Mouse (Mus musculus): Measurements from ENCODE around the gene Vmn1r86. TPM values are rescaled to one million over a fixed set of nuclear protein-coding genes. Genes with fewer than 3 reads are reported as not detected.
"Not testable (repeated sequence)": the region's sequence is repeated elsewhere in the genome, so short reads cannot be mapped to it uniquely, and the experiment has no call there.

The Vmn1r86 gene
- not detected in 2 replicates for polyA plus RNA-seq (2015; fragmentation: Nextera tagmentation; extraction: Ambion mirVana)

GRCm38 (mm10) chr7:13119817-13120216 lies at the start of gene Vmn1r86:
Vmn1r86 (minus strand) TSS chr7:13119917.
- Histone ChIP-seq H3K4me3 (ENCODE audit: low read depth, low read length) (no peak within 1 kb of the TSS), H3K9ac (ENCODE audit: low read depth, low read length) (no peak within 1 kb of the TSS), H3K36me3 (ENCODE audit: control insufficient read depth, insufficient read depth, low read length) (no peaks in the 10 kb centered on the region), H3K27me3 (ENCODE audit: control insufficient read depth, insufficient read depth, low read depth, low read length) (no peaks in the 10 kb centered on the region), H3K4me2 (ENCODE audit: low read length) (no peak within 1 kb of the TSS), H3K9me3 (replicated peaks; ENCODE audit: control insufficient read depth, low read length, poor library complexity, severe bottlenecking) (no peaks in the 10 kb centered on the region), H3K4me1 (ENCODE audit: control insufficient read depth, insufficient read depth, low read length) (no peaks in the 10 kb centered on the region), H3K27ac (ENCODE audit: low read length) (no peak within 1 kb of the TSS)
- ATAC-seq: no peak

- no peaks in the 10 kb centered on the region for H3K27me3 ChIP-seq (ENCODE audit: control insufficient read depth, insufficient read depth, low read depth, low read length)
- H3K27ac ChIP-seq (ENCODE audit: low read length): no peak within 1 kb of the TSS
- H3K9ac ChIP-seq (ENCODE audit: low read depth, low read length): no peak within 1 kb of the TSS
- H3K4me1 ChIP-seq (ENCODE audit: control insufficient read depth, insufficient read depth, low read length): no peaks in the 10 kb centered on the region
- no peak within 1 kb of the TSS for H3K4me3 ChIP-seq (ENCODE audit: low read depth, low read length)
- no peaks in the 10 kb centered on the region for H3K36me3 ChIP-seq (ENCODE audit: control insufficient read depth, insufficient read depth, low read length)
- no peak within 1 kb of the TSS for H3K4me2 ChIP-seq (ENCODE audit: low read length)
- no peaks in the 10 kb centered on the region for H3K9me3 ChIP-seq (replicated peaks; ENCODE audit: control insufficient read depth, low read length, poor library complexity, severe bottlenecking)
- ATAC-seq: no peak
These were observed 39.6 kb upstream of the Vmn1r86 start, which contains the start of gene Vmn1r88 for GRCm38 (mm10) chr7:13159268-13159667. Vmn1r88 (plus strand) TSS chr7:13159568.

GRCm38 (mm10) chr7:13140057-13140456 lies 20.3 kb upstream of the Vmn1r86 start, which contains the start of gene Vmn1r87:
Vmn1r87 (minus strand) TSS chr7:13140157.
- no peak for ATAC-seq
- no peaks in the 10 kb centered on the region for H3K36me3 ChIP-seq (ENCODE audit: control insufficient read depth, insufficient read depth, low read length)
- H3K4me2 ChIP-seq (ENCODE audit: low read length): no peak within 1 kb of the TSS
- H3K9ac ChIP-seq (ENCODE audit: low read depth, low read length): no peak within 1 kb of the TSS
- 84% methylated on average over 1 of the region's 1 CpGs for WGBS
- H3K27me3 ChIP-seq (ENCODE audit: control insufficient read depth, insufficient read depth, low read depth, low read length): no peaks in the 10 kb centered on the region
- no peak within 1 kb of the TSS for H3K4me3 ChIP-seq (ENCODE audit: low read depth, low read length)
- H3K4me1 ChIP-seq (ENCODE audit: control insufficient read depth, insufficient read depth, low read length): no peaks in the 10 kb centered on the region
- H3K27ac ChIP-seq (ENCODE audit: low read length): no peak within 1 kb of the TSS
- no peaks in the 10 kb centered on the region for H3K9me3 ChIP-seq (replicated peaks; ENCODE audit: control insufficient read depth, low read length, poor library complexity, severe bottlenecking)

- no peak for ATAC-seq
- Histone ChIP-seq H3K4me2 (ENCODE audit: low read length) (no peak overlapping the region), H3K9ac (ENCODE audit: low read depth, low read length) (no peak overlapping the region), H3K27ac (ENCODE audit: low read length) (no peak overlapping the region), H3K4me1 (ENCODE audit: control insufficient read depth, insufficient read depth, low read length) (no peaks in the 10 kb centered on the region), H3K36me3 (ENCODE audit: control insufficient read depth, insufficient read depth, low read length) (no peaks in the 10 kb centered on the region), H3K9me3 (replicated peaks; ENCODE audit: control insufficient read depth, low read length, poor library complexity, severe bottlenecking) (no peaks in the 10 kb centered on the region), H3K4me3 (ENCODE audit: low read depth, low read length) (no peak overlapping the region), H3K27me3 (ENCODE audit: control insufficient read depth, insufficient read depth, low read depth, low read length) (no peaks in the 10 kb centered on the region)
These were observed 17.6 kb upstream of the Vmn1r86 start for GRCm38 (mm10) chr7:13137340-13137739.

GRCm38 (mm10) chr7:13131856-13132255 lies 12.1 kb upstream of the Vmn1r86 start:
- Histone ChIP-seq H3K27me3 (ENCODE audit: control insufficient read depth, insufficient read depth, low read depth, low read length) (no peaks in the 10 kb centered on the region), H3K4me2 (ENCODE audit: low read length) (no peak overlapping the region), H3K4me1 (ENCODE audit: control insufficient read depth, insufficient read depth, low read length) (no peaks in the 10 kb centered on the region), H3K4me3 (ENCODE audit: low read depth, low read length) (no peak overlapping the region), H3K9me3 (replicated peaks; ENCODE audit: control insufficient read depth, low read length, poor library complexity, severe bottlenecking) (no peaks in the 10 kb centered on the region), H3K36me3 (ENCODE audit: control insufficient read depth, insufficient read depth, low read length) (no peaks in the 10 kb centered on the region), H3K9ac (ENCODE audit: low read depth, low read length) (no peak overlapping the region), H3K27ac (ENCODE audit: low read length) (no peak overlapping the region)
- WGBS: 88% methylated on average over 2 of the region's 2 CpGs
- no peak for ATAC-seq

GRCm38 (mm10) chr7:13123554-13124153 lies 3.9 kb upstream of the Vmn1r86 start:
- not testable (repeated sequence) for H3K27ac ChIP-seq (ENCODE audit: low read length); H3K4me1 ChIP-seq (ENCODE audit: control insufficient read depth, insufficient read depth, low read length); H3K36me3 ChIP-seq (ENCODE audit: control insufficient read depth, insufficient read depth, low read length); H3K9me3 ChIP-seq (replicated peaks; ENCODE audit: control insufficient read depth, low read length, poor library complexity, severe bottlenecking); H3K27me3 ChIP-seq (ENCODE audit: control insufficient read depth, insufficient read depth, low read depth, low read length)
- 0% methylated on average over 11 of the region's 34 CpGs for WGBS
- peak overlapping the region; percentile 44 for H3K4me2 ChIP-seq (ENCODE audit: low read length)
- H3K4me3 ChIP-seq (ENCODE audit: low read depth, low read length): peak overlapping the region; percentile 30
- ATAC-seq: peak; percentile 97
- 0 out of 2 replicates have a peak overlapping the region, but pooled peaks have one; percentile 3 for H3K9ac ChIP-seq (ENCODE audit: low read depth, low read length)

GRCm38 (mm10) chr7:13095073-13095472 lies 24.6 kb downstream of the Vmn1r86 start, which contains the start of gene Vmn1r85:
Vmn1r85 (minus strand) TSS chr7:13095173.
- no peak within 1 kb of the TSS for H3K4me2 ChIP-seq (ENCODE audit: low read length)
- H3K36me3 ChIP-seq (ENCODE audit: control insufficient read depth, insufficient read depth, low read length): no peaks in the 10 kb centered on the region
- H3K27me3 ChIP-seq (ENCODE audit: control insufficient read depth, insufficient read depth, low read depth, low read length): no peaks in the 10 kb centered on the region
- ATAC-seq: no peak
- 58% methylated on average over 3 of the region's 3 CpGs for WGBS
- H3K4me1 ChIP-seq (ENCODE audit: control insufficient read depth, insufficient read depth, low read length): no peaks in the 10 kb centered on the region
- no peak within 1 kb of the TSS for H3K4me3 ChIP-seq (ENCODE audit: low read depth, low read length)
- no peak within 1 kb of the TSS for H3K27ac ChIP-seq (ENCODE audit: low read length)
- H3K9ac ChIP-seq (ENCODE audit: low read depth, low read length): no peak within 1 kb of the TSS
- no peaks in the 10 kb centered on the region for H3K9me3 ChIP-seq (replicated peaks; ENCODE audit: control insufficient read depth, low read length, poor library complexity, severe bottlenecking)

GRCm38 (mm10) chr7:13072293-13072692 lies 47.4 kb downstream of the Vmn1r86 start:
- H3K4me1 ChIP-seq (ENCODE audit: control insufficient read depth, insufficient read depth, low read length): no peaks in the 10 kb centered on the region
- no peak overlapping the region for H3K9ac ChIP-seq (ENCODE audit: low read depth, low read length)
- H3K9me3 ChIP-seq (replicated peaks; ENCODE audit: control insufficient read depth, low read length, poor library complexity, severe bottlenecking): no peaks in the 10 kb centered on the region
- H3K36me3 ChIP-seq (ENCODE audit: control insufficient read depth, insufficient read depth, low read length): no peaks in the 10 kb centered on the region
- no peak overlapping the region for H3K27ac ChIP-seq (ENCODE audit: low read length)
- ATAC-seq: no peak
- H3K4me2 ChIP-seq (ENCODE audit: low read length): no peak overlapping the region
- no peaks in the 10 kb centered on the region for H3K27me3 ChIP-seq (ENCODE audit: control insufficient read depth, insufficient read depth, low read depth, low read length)
- H3K4me3 ChIP-seq (ENCODE audit: low read depth, low read length): no peak overlapping the region
- 57% methylated on average over 5 of the region's 5 CpGs for WGBS

- H3K9ac ChIP-seq (ENCODE audit: low read depth, low read length); ATAC-seq; H3K4me2 ChIP-seq (ENCODE audit: low read length); H3K9me3 ChIP-seq (replicated peaks; ENCODE audit: control insufficient read depth, low read length, poor library complexity, severe bottlenecking); H3K27ac ChIP-seq (ENCODE audit: low read length); H3K27me3 ChIP-seq (ENCODE audit: control insufficient read depth, insufficient read depth, low read depth, low read length); H3K4me1 ChIP-seq (ENCODE audit: control insufficient read depth, insufficient read depth, low read length); H3K36me3 ChIP-seq (ENCODE audit: control insufficient read depth, insufficient read depth, low read length); H3K4me3 ChIP-seq (ENCODE audit: low read depth, low read length): not testable (repeated sequence)
- WGBS: 22% methylated on average over 1 of the region's 2 CpGs
These were observed 56.3 kb downstream of the Vmn1r86 start for GRCm38 (mm10) chr7:13063399-13063798.

Data from midbrain, embryonic 16.5 days (tissue).